Mouse (Mus musculus) spleen, adult 2 months (tissue): ENCODE data around the gene Cdk5rap3.

Experiments used
- CTCF ChIP-seq: fragments of 200-500 bp; IDR thresholded peaks from 2 replicates; pipeline ENCODE4 v1.5.1; 2011; ENCODE audit warnings: mild to moderate bottlenecking, inconsistent platforms; ENCODE audit not compliant: insufficient read depth, insufficient read length, insufficient replicate concordance; ENCODE audit errors: extremely low read depth
- POLR2A ChIP-seq: fragments of 200-500 bp; IDR thresholded peaks from 2 replicates; pipeline ENCODE4 v1.6.1; 2011; ENCODE audit warnings: low read depth, low read length, inconsistent platforms

GRCm38 (mm10) chr11:96944844-96945580 lies 28.7 kb upstream of the Cdk5rap3 start:
- no peak for TF ChIP-seq POLR2A
- no peak for TF ChIP-seq CTCF
